Mouse (Mus musculus): ENCODE measurements at regions not wholly inside any gene's neighbourhood (a gene's known extent, or its start where the extent isn't known, plus 50 kb on each side); places are given as distances from the start of the nearest gene placed in this dataset.

DNA sequence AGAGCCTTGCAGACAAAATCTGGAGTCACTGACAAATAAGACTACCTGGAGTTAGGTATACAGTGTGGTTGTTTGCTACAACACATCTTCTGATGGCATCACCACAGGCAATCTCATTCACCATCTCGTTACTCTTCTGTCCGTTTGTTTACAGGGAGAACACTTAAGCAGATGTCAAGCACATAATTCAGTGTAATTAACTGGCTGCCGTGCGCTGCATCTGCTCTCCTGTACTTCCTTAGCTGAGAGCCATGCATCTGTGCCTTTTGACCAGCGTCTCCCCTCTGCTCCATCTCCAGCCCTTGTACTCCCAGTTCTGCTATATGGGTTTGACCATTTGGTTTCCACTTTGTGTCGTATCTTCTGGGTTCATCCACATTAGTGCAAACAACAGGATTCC, 218.3 kb upstream of the Foxq1 start:
- no peak for DNase-seq

DNA sequence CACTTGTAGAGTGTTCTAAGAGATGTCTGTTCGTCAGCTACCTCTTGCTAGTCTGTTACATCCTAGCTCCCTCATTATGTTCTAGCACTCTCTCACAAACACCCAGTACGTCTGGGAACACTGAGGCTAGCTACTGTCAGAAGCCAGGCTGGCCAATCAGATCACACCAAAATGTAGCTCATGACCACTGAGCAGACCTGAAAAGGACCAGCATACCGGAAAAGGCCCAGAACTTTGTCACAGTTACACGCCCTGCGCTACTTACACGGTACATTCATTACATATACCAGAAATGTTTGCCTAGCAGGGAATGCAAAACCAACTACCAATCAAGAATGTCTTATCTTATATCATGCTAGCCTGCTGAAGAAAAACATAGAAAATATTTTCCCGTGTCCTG, 216.5 kb upstream of the Foxq1 start:
- DNase-seq = no peak

DNA sequence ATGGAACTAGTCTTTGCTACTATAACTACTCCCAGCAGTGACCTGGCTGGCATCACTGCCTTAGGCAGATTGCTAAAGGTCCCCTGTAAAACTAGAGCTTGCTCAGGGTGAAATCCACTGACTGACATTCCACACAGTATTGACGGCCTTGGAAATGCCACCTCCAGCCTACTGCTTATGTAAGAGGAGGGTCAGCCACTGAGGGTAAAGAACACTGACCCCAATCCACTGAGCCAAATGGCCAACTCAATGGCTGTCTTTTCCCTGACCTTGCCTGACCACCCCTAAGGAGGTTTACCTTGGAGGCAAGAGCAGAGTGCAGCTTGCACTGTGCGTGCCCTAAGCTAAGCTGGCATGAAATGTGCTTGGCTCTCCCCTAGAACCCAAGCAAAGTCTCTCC, 216.0 kb upstream of the Foxq1 start:
- no peak for DNase-seq

DNA sequence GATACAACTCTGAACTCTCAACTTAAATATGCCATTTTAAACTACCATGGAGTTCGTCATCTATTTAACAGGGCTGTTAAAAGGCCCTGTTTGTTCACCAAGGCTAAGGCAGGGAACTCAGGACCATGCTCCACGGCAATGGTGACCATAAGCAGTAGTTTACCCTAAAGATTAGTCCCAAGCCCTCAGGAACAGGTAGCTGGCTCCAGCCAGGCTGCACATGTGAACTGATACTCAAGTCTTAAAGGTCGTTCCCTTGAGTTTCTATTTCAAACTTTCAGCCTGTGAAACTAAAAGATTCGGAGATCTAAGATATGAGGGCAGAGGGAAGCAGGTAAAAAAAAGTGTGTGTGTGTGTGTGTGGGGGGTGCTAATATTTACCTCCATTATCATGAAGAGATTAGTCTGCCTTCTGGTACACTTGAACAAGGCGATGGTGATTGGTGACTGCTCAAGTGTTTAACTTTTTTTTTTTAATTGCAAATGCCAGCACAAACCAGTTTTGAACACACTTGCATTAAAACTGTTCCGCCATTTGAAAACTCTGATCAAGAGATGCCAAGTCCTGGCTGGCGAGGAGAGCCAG, 215.5 kb upstream of the Foxq1 start:
- DNase-seq = no peak

DNA sequence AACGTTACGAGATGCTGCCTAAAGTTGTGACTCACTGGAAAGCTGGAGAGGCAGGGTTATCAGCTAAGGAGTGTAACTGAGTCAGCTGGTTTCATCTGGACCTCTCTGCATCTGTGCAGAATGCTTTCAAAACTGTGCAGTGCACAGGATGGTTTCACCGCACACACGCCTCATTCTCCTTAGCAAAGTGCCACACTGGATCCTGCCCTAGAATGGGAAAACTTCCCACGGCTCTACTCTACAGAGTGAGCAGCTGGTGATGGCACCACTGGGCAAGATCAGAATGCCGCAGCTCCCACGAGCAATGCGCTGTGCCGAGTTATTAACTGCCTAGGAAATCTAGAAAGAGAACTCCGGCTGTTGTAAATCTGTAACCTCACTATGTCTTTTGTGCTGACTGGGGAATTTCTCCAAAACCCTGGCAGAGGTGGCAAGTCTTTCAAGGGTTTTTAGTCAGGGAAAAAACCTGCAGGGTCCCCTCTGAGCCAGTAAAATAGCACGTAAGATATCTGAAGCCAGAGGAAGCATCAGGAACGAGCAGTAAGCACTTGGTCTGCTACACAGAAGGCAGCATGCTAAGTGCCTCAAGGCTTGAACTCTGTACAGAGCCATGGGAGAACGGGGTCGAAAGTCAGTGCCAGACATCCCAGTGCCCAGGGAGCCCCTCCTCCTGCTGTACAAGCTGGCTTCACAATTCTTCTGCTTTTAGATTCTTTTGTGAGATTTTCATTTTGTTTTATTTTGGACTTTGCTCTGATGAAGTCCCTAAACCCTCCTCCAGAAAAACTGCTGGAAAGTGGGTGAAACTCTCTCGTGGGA, 214.4 kb upstream of the Foxq1 start:
- DNase-seq = no peak

DNA sequence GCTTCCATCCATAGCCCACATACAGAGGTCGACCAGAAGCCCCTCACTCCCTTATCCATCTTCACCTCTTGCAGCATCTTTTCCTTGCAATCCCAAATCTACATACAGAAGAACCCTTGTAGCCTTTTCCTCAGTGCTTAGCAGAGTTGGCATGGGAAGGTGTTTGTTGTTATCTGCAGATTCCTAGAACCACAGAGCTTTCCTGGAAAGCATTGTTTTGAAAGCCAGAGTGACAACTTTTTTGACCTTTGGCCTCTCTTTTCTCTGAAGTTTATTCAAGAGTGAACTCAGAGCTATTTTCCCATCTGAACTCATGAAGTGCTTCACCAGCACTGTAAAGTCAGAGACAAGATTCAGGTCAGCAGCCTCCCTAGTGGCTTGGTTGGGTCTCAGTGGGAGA, 209.7 kb upstream of the Foxq1 start:
- DNase-seq = no peak

DNA sequence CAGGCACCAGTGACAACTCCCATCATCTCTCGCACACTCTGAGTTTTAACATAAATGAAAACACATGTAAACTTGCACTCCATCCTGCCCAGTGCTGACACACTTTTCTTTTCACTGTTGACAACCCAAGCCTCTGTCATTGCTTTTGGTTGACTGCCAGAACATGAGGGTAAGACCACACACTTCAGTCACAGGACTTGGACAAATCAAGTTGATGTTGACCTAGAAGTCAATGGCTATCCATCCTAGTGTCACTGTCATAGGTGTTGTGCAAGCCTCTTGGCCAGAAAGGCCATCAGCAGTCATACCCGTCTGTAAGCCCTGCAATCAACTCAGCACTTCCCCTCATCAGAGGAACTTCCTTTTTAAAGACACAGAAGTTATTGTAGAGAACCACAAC, 208.9 kb upstream of the Foxq1 start:
- no peak for DNase-seq

DNA sequence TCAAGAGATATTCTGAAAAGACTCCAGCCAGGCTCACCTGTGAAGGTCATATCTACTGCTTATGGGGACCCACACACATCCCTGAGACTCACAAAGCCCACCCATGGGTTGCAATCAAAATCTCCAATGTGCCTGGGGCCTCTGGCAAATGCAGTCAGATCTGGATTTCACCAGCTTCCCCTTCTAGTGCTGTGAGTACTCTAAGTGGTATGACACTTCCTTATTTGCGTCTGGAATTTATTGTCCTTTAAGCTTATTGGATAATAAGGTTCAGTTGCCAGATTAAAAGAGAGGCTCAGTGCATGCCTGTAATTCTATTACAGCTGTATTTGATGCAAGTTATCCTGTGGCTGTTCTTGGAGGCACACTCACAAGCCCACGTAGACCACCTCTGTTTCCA, 206.3 kb upstream of the Foxq1 start:
- no peak for DNase-seq

DNA sequence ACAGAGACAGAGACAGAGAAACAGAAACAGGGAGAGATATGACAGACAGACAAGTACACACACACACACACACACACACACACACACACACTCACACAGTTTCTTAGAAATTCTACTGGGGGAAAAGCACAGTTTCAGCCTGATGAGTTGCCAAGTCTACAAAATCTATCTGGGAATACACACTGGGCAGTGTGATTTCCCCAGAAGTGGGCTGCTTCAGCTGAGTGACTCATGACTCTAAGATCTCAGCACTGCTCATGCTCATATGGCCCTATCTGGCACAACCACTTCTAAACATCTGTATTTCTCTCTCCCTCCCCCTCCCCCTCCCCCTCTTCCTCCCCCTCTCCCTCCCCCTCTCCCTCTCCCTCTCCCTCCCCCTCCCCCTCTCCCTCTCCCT, 204.5 kb upstream of the Foxq1 start:
- no peak for DNase-seq

DNA sequence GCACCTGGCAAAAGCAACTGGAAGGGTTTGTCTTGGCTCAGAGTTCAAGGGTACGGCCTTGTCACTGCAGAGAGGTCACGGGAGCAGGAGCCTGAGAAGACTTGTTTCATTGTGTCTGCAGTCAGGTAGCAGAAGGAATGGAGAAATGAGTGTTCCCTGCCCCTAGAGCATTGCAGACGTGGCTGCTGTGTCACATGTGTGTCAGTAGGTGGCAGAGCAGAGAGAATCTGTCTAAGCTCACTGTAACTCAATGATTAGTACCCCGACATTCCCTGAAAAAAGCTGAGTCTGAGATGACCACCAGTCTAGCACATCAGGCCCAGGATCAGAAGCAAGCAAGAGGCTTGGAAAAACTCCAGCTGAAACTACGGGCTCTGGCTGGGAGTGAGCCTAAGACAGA, 203.1 kb upstream of the Foxq1 start:
- no peak for DNase-seq

DNA sequence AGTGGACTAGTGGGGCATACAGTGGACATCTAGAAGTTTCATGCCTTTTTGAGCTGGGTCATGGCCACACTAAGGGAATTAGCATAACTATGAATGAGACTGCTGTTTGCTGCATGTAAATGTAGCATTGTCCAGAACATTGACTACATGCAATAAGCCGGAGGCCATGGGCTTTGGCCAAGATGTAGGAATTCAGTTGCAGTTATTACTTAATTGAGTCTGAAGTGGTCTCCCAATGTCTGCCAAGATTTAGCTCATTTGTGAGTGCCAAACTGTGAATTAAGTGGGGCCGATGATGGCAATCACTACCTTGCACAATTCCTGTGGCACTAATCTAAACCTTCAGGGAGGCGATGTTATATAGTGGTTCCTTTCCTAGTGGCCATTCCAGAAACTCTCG, 196.6 kb upstream of the Foxq1 start:
- no peak for DNase-seq

DNA sequence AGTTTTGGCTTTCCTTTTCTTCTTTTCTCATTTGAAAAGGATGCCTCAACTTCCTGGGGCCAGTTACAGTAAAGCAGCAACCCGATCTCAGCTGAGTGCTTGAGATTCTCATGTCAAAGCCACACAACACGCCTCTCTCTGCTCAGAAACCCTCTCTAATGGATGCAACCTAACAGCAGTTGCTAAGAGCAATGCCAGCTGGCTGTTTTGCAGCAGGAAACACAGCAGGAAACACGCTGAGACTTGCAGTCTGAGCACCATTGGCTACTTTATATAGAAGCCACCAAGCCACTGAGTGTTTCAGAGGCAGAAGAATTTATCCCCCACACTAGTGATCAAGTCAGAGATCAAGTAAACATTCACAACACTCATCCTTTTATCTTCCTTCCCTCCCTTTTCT, 193.5 kb upstream of the Foxq1 start:
- DNase-seq = no peak

DNA sequence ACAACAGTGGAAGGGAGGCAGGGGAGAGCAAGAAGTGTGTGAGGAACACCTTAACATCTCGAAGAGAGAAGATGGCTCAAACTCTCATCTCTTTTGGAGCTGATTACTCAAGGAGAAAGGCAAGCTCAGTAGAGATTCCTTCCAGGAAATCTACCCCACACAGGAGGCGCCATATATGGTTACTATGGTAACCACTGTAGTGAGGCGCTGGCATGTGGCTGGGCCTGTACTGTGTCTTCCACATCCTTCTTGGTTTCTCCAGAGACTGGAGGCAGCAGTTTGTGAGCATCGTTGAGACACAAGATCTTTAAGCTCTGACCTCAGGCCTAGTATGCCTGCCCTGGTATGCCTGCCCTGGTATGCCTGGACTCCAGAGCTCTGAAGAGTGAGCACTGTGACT, 191.6 kb upstream of the Foxq1 start:
- DNase-seq = no peak

DNA sequence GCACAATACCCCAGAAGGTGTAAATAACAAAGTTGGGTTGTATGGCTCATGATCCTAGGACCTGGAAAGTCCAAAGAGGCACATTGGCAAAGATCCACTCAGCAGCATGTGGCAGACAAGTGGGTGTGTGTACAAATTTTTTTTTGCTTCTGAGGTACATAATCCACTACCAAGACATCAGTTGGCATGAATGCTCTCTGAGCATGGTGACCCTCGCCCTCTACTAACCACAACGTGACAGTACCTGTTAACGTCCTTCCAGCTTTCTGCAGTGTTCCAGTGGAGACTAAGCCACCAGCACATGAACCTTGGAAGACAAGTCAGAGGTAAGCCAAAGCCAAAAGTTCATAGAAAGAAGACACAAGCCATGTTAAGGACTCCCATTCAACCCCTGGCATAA, 188.7 kb upstream of the Foxq1 start:
- DNase-seq = no peak

DNA sequence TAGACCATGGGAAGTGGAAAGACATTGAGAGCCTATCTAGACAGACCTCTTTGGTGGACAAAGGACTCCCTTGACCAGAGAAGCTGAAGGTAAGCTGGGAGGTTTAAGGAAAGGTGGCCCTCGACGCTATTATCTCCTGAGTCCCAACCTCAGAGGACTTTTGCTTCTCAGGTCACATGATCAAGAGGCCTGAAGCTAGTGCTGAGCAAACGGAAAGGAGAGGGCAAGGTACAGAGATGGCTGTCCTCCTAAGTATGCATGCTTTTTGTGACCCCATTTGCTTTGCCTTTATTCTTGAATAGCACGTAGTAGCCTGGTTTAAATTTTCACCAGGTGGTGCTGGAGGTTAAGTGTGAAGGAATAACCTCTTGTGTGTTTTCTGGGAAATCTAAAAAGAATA, 186.8 kb upstream of the Foxq1 start:
- DNase-seq = no peak

DNA sequence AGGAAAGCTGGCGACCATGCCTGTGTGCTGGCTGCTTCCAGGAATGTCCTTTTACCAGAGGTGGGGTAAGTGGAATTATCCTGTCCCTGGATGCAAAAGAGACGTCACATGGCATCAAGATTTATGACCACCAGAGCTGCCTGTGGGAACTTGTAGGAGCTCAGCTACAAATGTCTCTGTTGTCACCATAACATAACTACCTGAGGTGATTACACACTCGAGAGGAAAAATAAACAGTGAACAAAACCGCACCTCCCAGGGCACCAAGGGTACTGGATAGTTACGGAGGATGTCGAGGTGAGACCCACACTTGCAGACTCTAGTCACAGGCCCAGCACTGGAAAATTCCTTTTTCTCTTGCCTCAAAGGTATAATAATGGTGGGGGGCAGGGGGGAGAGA, 185.1 kb upstream of the Foxq1 start:
- DNase-seq = no peak

DNA sequence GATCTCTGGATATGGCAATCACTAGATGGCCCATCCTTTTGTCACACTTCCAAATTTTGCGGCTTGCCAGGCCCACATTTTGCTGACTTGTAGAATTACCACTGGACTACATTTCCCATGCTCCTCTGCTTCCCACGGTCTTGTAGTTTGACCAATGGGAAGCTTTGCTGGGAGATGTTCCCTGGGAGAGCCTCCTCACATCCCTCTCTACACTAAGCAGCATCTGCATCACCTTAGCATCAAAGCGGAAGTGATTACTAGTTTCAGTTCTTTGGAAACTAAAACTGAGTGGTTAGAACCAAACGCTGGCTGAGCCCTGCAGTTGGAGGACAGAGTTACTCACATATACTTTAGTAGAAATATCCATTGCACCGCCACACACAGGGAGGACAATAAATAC, 181.9 kb upstream of the Foxq1 start:
- DNase-seq = no peak

DNA sequence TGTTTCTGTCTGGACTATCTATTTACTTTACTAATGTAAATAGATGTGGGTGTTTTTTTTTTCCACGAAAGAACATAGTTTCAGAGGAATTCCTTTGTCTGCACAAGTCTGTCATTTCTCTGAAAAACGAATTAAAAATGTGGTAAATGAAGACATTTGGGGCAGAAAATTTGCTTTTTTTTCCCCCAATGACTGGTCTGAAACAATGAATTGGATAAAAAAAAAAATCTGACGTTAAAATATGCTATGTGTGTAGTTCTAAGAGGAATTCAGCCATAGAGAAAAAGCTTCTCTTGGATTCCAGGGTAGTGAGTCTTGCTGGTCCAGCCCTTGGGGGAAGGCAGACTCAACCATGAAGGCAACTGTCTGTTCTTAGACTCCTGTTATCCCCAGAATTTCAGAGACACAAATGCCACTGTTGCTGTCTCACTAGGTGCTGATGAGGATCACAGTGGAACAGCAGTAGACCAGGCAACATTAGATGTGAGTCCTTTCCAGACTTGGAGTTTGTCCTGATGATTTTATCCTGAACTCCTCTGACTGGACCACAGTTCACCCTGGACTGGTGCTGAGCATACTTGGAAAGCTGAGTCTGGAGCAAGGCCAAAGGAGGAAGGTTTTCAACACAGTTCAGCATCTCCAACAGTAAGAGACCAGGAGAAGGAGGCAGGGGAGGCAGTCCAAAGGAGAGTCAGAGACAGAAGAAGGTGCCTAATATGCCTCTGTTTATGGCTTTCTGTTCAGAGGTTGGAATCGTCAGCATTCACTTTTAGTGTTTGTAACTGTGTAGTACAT, 162.3 kb upstream of the Foxq1 start:
- no peak for DNase-seq

DNA sequence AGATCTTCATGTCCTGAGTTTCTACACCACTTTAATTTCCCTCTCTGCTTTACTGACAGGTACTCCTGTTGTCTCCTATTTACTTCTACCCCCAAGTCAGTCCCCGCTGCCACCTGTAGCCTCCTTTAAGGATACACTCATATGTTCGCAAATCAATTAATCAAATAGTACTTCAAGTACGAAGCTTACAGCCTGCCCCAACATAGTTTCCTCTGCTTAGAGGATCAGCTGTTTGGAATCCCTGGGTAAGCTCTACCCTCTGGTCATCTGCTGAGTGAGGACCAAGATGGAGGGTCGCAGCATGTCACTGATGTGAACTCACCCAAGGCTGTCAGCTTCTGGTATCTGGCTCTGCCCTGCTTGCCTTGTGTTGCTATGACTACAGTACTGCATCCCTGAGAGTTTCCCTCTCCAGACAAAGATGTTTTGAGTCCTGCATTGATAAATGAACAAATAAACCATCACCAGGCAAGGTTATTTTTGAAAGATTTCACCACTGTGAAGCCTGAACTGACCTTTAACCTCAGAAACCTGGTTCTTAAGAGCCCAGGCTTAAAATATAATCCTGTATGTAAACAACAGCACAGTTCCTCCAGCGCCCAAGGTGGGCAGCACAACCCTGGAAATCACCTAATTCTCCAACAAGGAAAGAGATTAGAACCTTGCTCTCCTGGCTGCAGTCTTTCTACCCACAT, 159.6 kb upstream of the Foxq1 start:
- DNase-seq = no peak

DNA sequence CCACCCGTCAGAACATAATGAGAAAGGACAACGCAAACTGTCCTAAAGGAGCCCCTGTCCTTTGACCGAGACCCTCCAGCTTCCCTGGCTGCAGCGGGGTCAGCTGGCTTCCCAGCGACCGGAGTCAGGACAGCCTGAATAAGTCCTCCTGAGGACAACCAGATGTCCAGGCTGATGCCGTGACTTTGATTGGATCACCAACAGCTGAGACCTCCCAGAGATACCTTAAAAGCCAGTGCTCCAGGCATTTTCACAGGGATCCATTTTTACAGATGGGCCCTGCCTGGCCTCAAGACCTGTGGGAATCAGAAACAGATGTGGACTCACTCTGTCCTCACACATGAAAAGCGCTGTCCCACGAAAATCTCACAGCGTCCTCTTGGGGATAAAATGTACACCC, 158.7 kb upstream of the Foxq1 start:
- DNase-seq = no peak

DNA sequence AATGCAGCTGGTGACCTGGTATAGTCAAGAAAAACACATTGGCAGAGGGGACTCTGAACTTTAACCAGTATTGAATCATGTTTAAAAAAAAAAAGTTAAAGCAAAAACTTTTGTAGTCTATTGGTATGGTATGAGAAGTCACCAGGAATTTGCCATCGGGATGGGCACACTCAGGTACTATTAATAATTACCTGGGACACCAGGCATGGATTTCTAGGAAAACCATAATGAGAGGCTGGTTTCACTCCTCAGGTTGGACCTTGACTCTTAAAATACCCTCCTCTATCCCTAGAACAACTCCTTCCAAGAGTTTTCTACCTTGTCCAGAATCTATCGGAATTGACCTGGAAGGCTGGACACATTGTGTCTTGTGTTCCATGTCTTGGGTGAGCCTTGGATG, 155.5 kb upstream of the Foxq1 start:
- no peak for DNase-seq

DNA sequence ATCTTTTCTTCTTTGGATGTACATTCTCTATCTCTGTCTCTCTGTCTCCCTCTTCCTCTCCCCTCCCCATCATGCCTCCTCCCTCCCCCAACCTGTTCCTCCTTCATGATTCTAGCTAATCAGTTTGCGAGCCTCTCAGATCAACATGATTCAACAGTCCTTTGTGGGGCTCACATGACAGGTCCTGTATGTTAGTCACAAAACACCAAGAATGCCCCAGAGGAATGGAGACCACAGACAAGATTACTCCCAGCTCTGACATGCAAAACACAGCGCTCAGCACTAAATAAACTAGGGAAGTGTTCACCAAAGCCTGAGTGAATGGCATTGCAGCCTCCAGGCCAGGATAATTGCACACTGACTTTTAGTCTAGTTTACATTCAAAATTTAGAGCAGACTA, 150.6 kb upstream of the Foxq1 start:
- DNase-seq = no peak
